Mouse (Mus musculus): ENCODE measurements around the gene Fam49a. TPM values are rescaled to one million over a fixed set of nuclear protein-coding genes. Genes with fewer than 3 reads are reported as not detected.

Fam49a gene
- total and polyA plus RNA-seq, 2 experiments from 2014 or later, result 55.5 to 67.1 TPM

DNA sequence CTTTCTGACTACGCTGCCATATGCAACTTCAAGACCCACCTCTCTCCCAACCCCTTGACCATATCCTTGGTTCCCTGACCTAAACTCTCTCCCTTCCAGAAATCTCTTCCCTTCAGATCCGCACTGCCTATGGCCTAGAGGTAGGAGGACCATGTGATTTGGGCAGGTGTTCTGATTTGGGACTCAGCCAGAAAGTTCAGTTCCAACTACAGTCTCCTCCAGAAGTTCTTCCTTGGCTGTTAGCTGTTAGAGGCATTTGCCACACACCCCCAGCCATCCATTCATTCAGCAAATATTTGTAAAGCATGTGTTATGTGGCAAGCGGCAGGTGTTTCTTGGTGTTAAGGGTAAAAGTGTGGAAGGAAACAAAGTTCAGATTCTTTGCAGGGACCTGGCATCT, 44.3 kb downstream of the Fam49a start:
- Histone ChIP-seq H3K36me3 (ENCODE audit: insufficient read depth, low read length) (peaks cover 6% of the 10 kb centered on the region; the same call in 1 of the 2 replicates), H3K9me3 (ENCODE audit: low read length) (no peaks in the 10 kb centered on the region), H3K4me2 (ENCODE audit: low read depth, low read length) (no peak overlapping the region), H3K4me1 (ENCODE audit: insufficient read depth, low read length) (no peaks in the 10 kb centered on the region), H3K4me3 (ENCODE audit: low read length) (no peak overlapping the region), H3K27me3 (ENCODE audit: insufficient read depth, low read length) (no peaks in the 10 kb centered on the region), H3K9ac (replicated peaks; ENCODE audit: low read length) (no peak overlapping the region), H3K27ac (no peak overlapping the region)
- TF ChIP-seq CTCF (IDR thresholded peaks at IDR 0.05; ENCODE audit: low read depth), result no peak
- ATAC-seq (no peak), DNase-seq (ENCODE audit: low spot score) (no peak)
- WGBS, result 95% methylated on average over 3 of the region's 3 CpGs

- no peak overlapping the region for H3K4me3 ChIP-seq (ENCODE audit: low read length)
- H3K36me3 ChIP-seq (ENCODE audit: insufficient read depth, low read length), result peaks cover 6% of the 10 kb centered on the region; the same call in 1 of the 2 replicates
- TF ChIP-seq CTCF (IDR thresholded peaks at IDR 0.05; ENCODE audit: low read depth), result no peak
- H3K27me3 ChIP-seq (ENCODE audit: insufficient read depth, low read length), result no peaks in the 10 kb centered on the region
- H3K4me1 ChIP-seq (ENCODE audit: insufficient read depth, low read length), result no peaks in the 10 kb centered on the region
- H3K9ac ChIP-seq (replicated peaks; ENCODE audit: low read length), result no peak overlapping the region
- H3K4me2 ChIP-seq (ENCODE audit: low read depth, low read length), result no peak overlapping the region
- H3K27ac ChIP-seq, result no peak overlapping the region
- no peak for ATAC-seq
- no peaks in the 10 kb centered on the region for H3K9me3 ChIP-seq (ENCODE audit: low read length)
- 93% methylated on average over 6 of the region's 6 CpGs for WGBS
- DNase-seq (ENCODE audit: low spot score), result no peak
Measured at GRCm38 (mm10) chr12:12306814-12307213, 44.9 kb downstream of the Fam49a start.

DNA sequence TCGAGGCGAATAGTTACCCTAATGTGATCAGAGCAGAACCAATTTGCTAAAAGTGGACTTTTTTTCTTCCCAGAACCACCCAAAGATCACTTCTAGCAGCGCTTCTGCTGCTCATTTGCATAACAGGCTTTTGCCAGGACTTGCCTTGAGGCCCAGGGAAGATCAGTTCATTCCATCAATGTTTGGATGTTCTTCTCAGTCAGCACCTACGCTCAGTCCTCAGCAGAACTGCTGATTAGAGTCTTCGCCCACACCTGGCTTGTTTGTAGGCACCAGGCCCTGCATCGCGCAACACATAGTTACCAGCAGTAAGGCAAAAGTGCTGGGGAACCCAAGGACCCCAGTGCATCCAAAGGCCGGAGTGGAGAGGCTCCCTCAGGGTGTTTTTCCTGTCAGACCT, 45.3 kb downstream of the Fam49a start:
- no peak overlapping the region for H3K4me2 ChIP-seq (ENCODE audit: low read depth, low read length)
- peaks cover 6% of the 10 kb centered on the region; the same call in 1 of the 2 replicates for H3K36me3 ChIP-seq (ENCODE audit: insufficient read depth, low read length)
- DNase-seq (ENCODE audit: low spot score) (no peak), ATAC-seq (no peak)
- no peaks in the 10 kb centered on the region for H3K4me1 ChIP-seq (ENCODE audit: insufficient read depth, low read length)
- no peak overlapping the region for H3K4me3 ChIP-seq (ENCODE audit: low read length)
- H3K9me3 ChIP-seq (ENCODE audit: low read length), result no peaks in the 10 kb centered on the region
- no peak for TF ChIP-seq CTCF (IDR thresholded peaks at IDR 0.05; ENCODE audit: low read depth)
- no peak overlapping the region for H3K27ac ChIP-seq
- no peaks in the 10 kb centered on the region for H3K27me3 ChIP-seq (ENCODE audit: insufficient read depth, low read length)
- whole genome bisulfite sequencing, result 88% methylated on average over 8 of the region's 8 CpGs
- H3K9ac ChIP-seq (replicated peaks; ENCODE audit: low read length), result no peak overlapping the region

DNA sequence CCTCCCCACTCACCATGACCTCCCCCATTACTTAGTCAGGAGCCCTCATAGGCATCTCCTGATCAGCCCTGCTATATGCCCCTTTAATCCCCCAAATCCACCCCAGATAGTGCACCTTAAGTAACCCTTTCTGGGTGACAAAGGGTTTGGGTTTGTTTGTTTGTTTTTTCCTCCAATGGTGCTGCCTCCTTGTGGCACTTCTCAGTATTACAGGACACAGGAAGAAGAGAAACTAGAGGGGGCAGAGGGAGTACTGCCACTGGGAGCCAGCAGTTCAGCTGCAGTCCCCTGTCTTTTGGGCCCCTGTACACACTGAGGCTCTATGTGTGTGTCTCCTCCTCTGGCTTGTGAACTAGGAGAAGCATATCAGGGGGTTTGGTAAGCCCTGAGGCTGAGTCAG, 51.5 kb downstream of the Fam49a start:
- no peaks in the 10 kb centered on the region for H3K36me3 ChIP-seq (ENCODE audit: insufficient read depth, low read length)
- no peaks in the 10 kb centered on the region for H3K27me3 ChIP-seq (ENCODE audit: insufficient read depth, low read length)
- H3K4me1 ChIP-seq (ENCODE audit: insufficient read depth, low read length), result peaks cover 9% of the 10 kb centered on the region
- no peak overlapping the region; the same call in 1 of the 2 replicates for H3K27ac ChIP-seq
- H3K9ac ChIP-seq (replicated peaks; ENCODE audit: low read length), result no peak overlapping the region
- H3K4me2 ChIP-seq (ENCODE audit: low read depth, low read length), result no peak overlapping the region
- peak; percentile 60 for TF ChIP-seq CTCF (IDR thresholded peaks at IDR 0.05; ENCODE audit: low read depth)
- DNase-seq (ENCODE audit: low spot score) (no peak), ATAC-seq (no peak)
- H3K4me3 ChIP-seq (ENCODE audit: low read length), result no peak overlapping the region
- H3K9me3 ChIP-seq (ENCODE audit: low read length), result no peaks in the 10 kb centered on the region

GRCm38 (mm10) chr12:12313919-12314318, 52.0 kb downstream of the Fam49a start:
- 59% methylated on average over 4 of the region's 4 CpGs for WGBS
- no peaks in the 10 kb centered on the region for H3K36me3 ChIP-seq (ENCODE audit: insufficient read depth, low read length)
- no peaks in the 10 kb centered on the region for H3K9me3 ChIP-seq (ENCODE audit: low read length)
- H3K4me1 ChIP-seq (ENCODE audit: insufficient read depth, low read length), result peaks cover 9% of the 10 kb centered on the region
- H3K27ac ChIP-seq, result peak overlapping the region; percentile 70; the same call in 1 of the 2 replicates
- no peaks in the 10 kb centered on the region for H3K27me3 ChIP-seq (ENCODE audit: insufficient read depth, low read length)
- no peak overlapping the region for H3K9ac ChIP-seq (replicated peaks; ENCODE audit: low read length)
- H3K4me2 ChIP-seq (ENCODE audit: low read depth, low read length), result no peak overlapping the region
- no peak for TF ChIP-seq CTCF (IDR thresholded peaks at IDR 0.05; ENCODE audit: low read depth)
- ATAC-seq (no peak), DNase-seq (ENCODE audit: low spot score) (no peak)
- H3K4me3 ChIP-seq (ENCODE audit: low read length), result no peak overlapping the region

GRCm38 (mm10) chr12:12314326-12314725, 52.4 kb downstream of the Fam49a start:
- Histone ChIP-seq H3K4me3 (ENCODE audit: low read length) (no peak overlapping the region), H3K27ac (peak overlapping the region; percentile 70)

DNA sequence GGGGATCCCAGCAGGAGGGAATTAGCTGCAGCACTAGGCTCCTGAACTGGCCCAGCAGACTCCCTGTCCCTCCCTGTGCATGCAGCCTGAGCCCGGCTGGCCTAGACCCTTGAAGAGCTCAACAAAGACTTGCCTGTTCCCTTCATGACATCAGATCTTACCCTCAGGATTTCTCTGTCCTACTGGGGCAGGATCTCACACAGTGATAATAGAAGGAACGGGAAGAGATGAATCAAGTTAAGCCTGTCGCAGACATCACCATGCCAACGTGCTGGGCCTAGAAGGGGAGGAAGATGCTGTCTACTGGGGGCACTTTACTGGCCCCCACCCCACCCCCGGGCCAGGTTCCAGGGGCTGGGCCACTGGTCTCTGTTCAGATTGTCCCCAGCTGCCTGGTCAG, 53.1 kb downstream of the Fam49a start:
- TF ChIP-seq CTCF (IDR thresholded peaks at IDR 0.05; ENCODE audit: low read depth), result no peak
- H3K4me3 ChIP-seq (ENCODE audit: low read length), result no peak overlapping the region
- DNase-seq (ENCODE audit: low spot score) (peak; percentile 57), ATAC-seq (peak; percentile 90)
- peaks cover 9% of the 10 kb centered on the region for H3K4me1 ChIP-seq (ENCODE audit: insufficient read depth, low read length)
- no peaks in the 10 kb centered on the region for H3K36me3 ChIP-seq (ENCODE audit: insufficient read depth, low read length)
- 0 out of 2 replicates have a peak overlapping the region, but pooled peaks have one; percentile 17 for H3K9ac ChIP-seq (replicated peaks; ENCODE audit: low read length)
- 19% methylated on average over 5 of the region's 5 CpGs for WGBS
- H3K4me2 ChIP-seq (ENCODE audit: low read depth, low read length), result no peak overlapping the region
- peak overlapping the region; percentile 36; the same call in 1 of the 2 replicates for H3K27ac ChIP-seq
- H3K27me3 ChIP-seq (ENCODE audit: insufficient read depth, low read length), result no peaks in the 10 kb centered on the region
- H3K9me3 ChIP-seq (ENCODE audit: low read length), result no peaks in the 10 kb centered on the region

More at GRCm38 (mm10) chr12:12314326-12314725, 52.4 kb downstream of the Fam49a start:
- Histone ChIP-seq H3K4me2 (ENCODE audit: low read depth, low read length) (no peak overlapping the region), H3K9me3 (ENCODE audit: low read length) (no peaks in the 10 kb centered on the region), H3K9ac (replicated peaks; ENCODE audit: low read length) (no peak overlapping the region), H3K27me3 (ENCODE audit: insufficient read depth, low read length) (no peaks in the 10 kb centered on the region), H3K36me3 (ENCODE audit: insufficient read depth, low read length) (no peaks in the 10 kb centered on the region), H3K4me1 (ENCODE audit: insufficient read depth, low read length) (peaks cover 9% of the 10 kb centered on the region)
- DNase-seq (ENCODE audit: low spot score) (peak; percentile 33), ATAC-seq (no peak; the same call in 1 of the 2 replicates)
- WGBS, result 31% methylated on average over 8 of the region's 8 CpGs
- TF ChIP-seq CTCF (IDR thresholded peaks at IDR 0.05; ENCODE audit: low read depth), result no peak
